Mouse (Mus musculus) CH12F3 (cell line): ENCODE results near the gene Aip.
"Not testable (repeated sequence)": the region's sequence is repeated elsewhere in the genome, so short reads cannot be mapped to it uniquely, and the experiment has no call there.

ENCODE experiments used
- in situ Hi-C: fragments of 300-500 bp; cut with MboI; formaldehyde crosslinking; loops from 2 replicates; pipeline ENCODE4 v1.14.3; 2020; ENCODE audit warnings: low sequenced_read_pairs

Gene Aip

GRCm38 (mm10) chr19:4068242-4068641 is 57.4 kb downstream of the Aip start:
- in situ Hi-C loops: not testable (repeated sequence)

- in situ Hi-C loops: no loop called here
These were observed 58.8 kb downstream of the Aip start for GRCm38 (mm10) chr19:4066877-4067276.

GRCm38 (mm10) chr19:4066280-4066679 is 59.4 kb downstream of the Aip start:
- in situ Hi-C loops: no loop called here

- in situ Hi-C loops: not testable (repeated sequence)
These were observed 61.2 kb downstream of the Aip start for GRCm38 (mm10) chr19:4064501-4064900.
